Mouse (Mus musculus) forebrain, postnatal 0 days (tissue): Measurements from ENCODE around the gene Tmem170. TPM values are rescaled to one million over a fixed set of nuclear protein-coding genes. Genes with fewer than 3 reads are reported as not detected.

Source experiments
- ATAC-seq: fragments of 200-750 bp; cut with Nextera tagmentation; 2 replicates; pipeline ENCODE4 v1.8.0; 2017; ENCODE audit warnings: mild to moderate bottlenecking, moderate library complexity
- DNase-seq: peaks from one replicate; pipeline ENCODE4 v3.0.0-alpha.2; 2015
- H3K27ac ChIP-seq: fragments of 300-500 bp; sonication (generic); 2 replicates; pipeline ENCODE4 v1.5.1; 2014; ENCODE audit warnings: low read depth, mild to moderate bottlenecking, antibody characterized with exemption, low read length, moderate library complexity, mixed read lengths
- H3K27me3 ChIP-seq: fragments of 300-500 bp; sonication (generic); 2 replicates; pipeline ENCODE4 v1.6.1; 2014; ENCODE audit warnings: mild to moderate bottlenecking, low read length, mixed read lengths; ENCODE audit not compliant: insufficient read depth
- H3K36me3 ChIP-seq: fragments of 300-500 bp; sonication (generic); 2 replicates; pipeline ENCODE4 v1.6.1; 2014; ENCODE audit warnings: mild to moderate bottlenecking, moderate library complexity; ENCODE audit not compliant: insufficient read depth
- H3K4me1 ChIP-seq: fragments of 300-500 bp; sonication (generic); 2 replicates; pipeline ENCODE4 v1.6.1; 2014; ENCODE audit warnings: antibody characterized with exemption; ENCODE audit not compliant: insufficient read depth
- H3K4me2 ChIP-seq: fragments of 300-500 bp; sonication (generic); 2 replicates; pipeline ENCODE4 v1.6.1; 2014; ENCODE audit warnings: low read depth, mild to moderate bottlenecking, moderate library complexity
- H3K4me3 ChIP-seq: fragments of 300-500 bp; sonication (generic); 2 replicates; pipeline ENCODE4 v1.5.1; 2014; ENCODE audit warnings: low read depth, low read length, mixed read lengths
- H3K9ac ChIP-seq: fragments of 300-500 bp; sonication (generic); 2 replicates; pipeline ENCODE4 v1.6.1; 2014; ENCODE audit warnings: mild to moderate bottlenecking
- H3K9me3 ChIP-seq: fragments of 300-500 bp; sonication (generic); 2 replicates; pipeline ENCODE4 v1.6.1; 2016; ENCODE audit warnings: low read length
- CTCF ChIP-seq: sonication (generic); IDR thresholded peaks from 2 replicates; pipeline ENCODE4 v1.5.1; 2016; ENCODE audit warnings: antibody characterized with exemption, control low read depth, low read depth
- WGBS: fragments of 180-500 bp; shearing (Covaris S2); extraction: QIAGEN DNeasy Blood & Tissue Kit; methylation state at CpG from one replicate; pipeline ENCODE4 v1.1.7; 2014; 5-methylcytosine and 5-hydroxymethylcytosine counted together
- polyA plus RNA-seq: library from polyadenylated mRNA; unstranded; fragments of >200 nt; fragmentation: Nextera tagmentation; extraction: Ambion mirVana; gene quantifications from 2 replicates; pipeline ENCODE4 v1.2.1, GENCODE M21; 2015
- total RNA-seq: library from RNA; depleted of rRNA; stranded (reverse); fragments of >200 nt; gene quantifications from 2 replicates; pipeline ENCODE4 v1.2.3, GENCODE M21; 2014

Tmem170 gene
- total and polyA plus RNA-seq, 2 experiments from 2014 or later = 2.0 to 3.0 TPM

- DNase-seq (no peak), ATAC-seq (no peak)
- Histone ChIP-seq H3K4me3 (no peak overlapping the region), H3K36me3 (peaks cover 32% of the 10 kb centered on the region), H3K9me3 (no peaks in the 10 kb centered on the region), H3K4me1 (no peaks in the 10 kb centered on the region), H3K9ac (no peak overlapping the region), H3K4me2 (no peak overlapping the region), H3K27ac (no peak overlapping the region), H3K27me3 (no peaks in the 10 kb centered on the region)
- 80% methylated on average over 5 of the region's 5 CpGs for WGBS
- no peak for TF ChIP-seq CTCF
Observed at GRCm38 (mm10) chr8:111832983-111833382, 43.6 kb downstream of the Tmem170 start.

- no peak overlapping the region for H3K4me3 ChIP-seq
- DNase-seq (no peak), ATAC-seq (no peak)
- WGBS = 59% methylated on average over 4 of the region's 4 CpGs
- no peak for TF ChIP-seq CTCF
- H3K36me3 ChIP-seq = peaks cover 24% of the 10 kb centered on the region
- H3K9ac ChIP-seq = no peak overlapping the region
- H3K9me3 ChIP-seq = no peaks in the 10 kb centered on the region
- no peak overlapping the region for H3K27ac ChIP-seq
- H3K4me1 ChIP-seq = no peaks in the 10 kb centered on the region
- H3K27me3 ChIP-seq = no peaks in the 10 kb centered on the region
- H3K4me2 ChIP-seq = no peak overlapping the region
Observed at GRCm38 (mm10) chr8:111831996-111832395, 44.6 kb downstream of the Tmem170 start.

GRCm38 (mm10) chr8:111828595-111828994 is 48.0 kb downstream of the Tmem170 start:
- DNase-seq (no peak), ATAC-seq (0 out of 2 replicates have a peak, but pooled peaks have one; percentile 18)
- H3K36me3 ChIP-seq = peaks cover 17% of the 10 kb centered on the region
- no peak overlapping the region for H3K4me2 ChIP-seq
- no peak overlapping the region for H3K4me3 ChIP-seq
- no peaks in the 10 kb centered on the region for H3K4me1 ChIP-seq
- no peak overlapping the region for H3K9ac ChIP-seq
- no peaks in the 10 kb centered on the region for H3K9me3 ChIP-seq
- TF ChIP-seq CTCF = no peak
- no peaks in the 10 kb centered on the region for H3K27me3 ChIP-seq
- 79% methylated on average over 6 of the region's 6 CpGs for WGBS
- H3K27ac ChIP-seq = no peak overlapping the region; the same call in 1 of the 2 replicates

GRCm38 (mm10) chr8:111825219-111825618 is 51.3 kb downstream of the Tmem170 start:
- Histone ChIP-seq H3K36me3 (peaks cover 17% of the 10 kb centered on the region), H3K27me3 (no peaks in the 10 kb centered on the region), H3K27ac (no peak overlapping the region), H3K9ac (no peak overlapping the region), H3K4me1 (no peaks in the 10 kb centered on the region), H3K4me2 (no peak overlapping the region), H3K4me3 (no peak overlapping the region), H3K9me3 (no peaks in the 10 kb centered on the region)
- ATAC-seq = 0 out of 2 replicates have a peak, but pooled peaks have one; percentile 32
- peak; percentile 61 for TF ChIP-seq CTCF
- 62% methylated on average over 6 of the region's 6 CpGs for WGBS
- no peak for DNase-seq

GRCm38 (mm10) chr8:111824334-111824733 is 52.2 kb downstream of the Tmem170 start:
- no peak overlapping the region for H3K4me2 ChIP-seq
- H3K9me3 ChIP-seq = no peaks in the 10 kb centered on the region
- H3K4me1 ChIP-seq = no peaks in the 10 kb centered on the region
- no peak overlapping the region for H3K4me3 ChIP-seq
- ATAC-seq (no peak), DNase-seq (no peak)
- peak; percentile 28 for TF ChIP-seq CTCF
- 93% methylated on average over 5 of the region's 5 CpGs for WGBS
- H3K9ac ChIP-seq = no peak overlapping the region
- H3K27ac ChIP-seq = no peak overlapping the region
- peaks cover 23% of the 10 kb centered on the region for H3K36me3 ChIP-seq
- no peaks in the 10 kb centered on the region for H3K27me3 ChIP-seq

GRCm38 (mm10) chr8:111821199-111821598 is 55.4 kb downstream of the Tmem170 start:
- WGBS = 89% methylated on average over 10 of the region's 10 CpGs
- H3K4me3 ChIP-seq = no peak overlapping the region
- no peaks in the 10 kb centered on the region for H3K4me1 ChIP-seq
- H3K4me2 ChIP-seq = no peak overlapping the region
- TF ChIP-seq CTCF = no peak
- H3K9ac ChIP-seq = no peak overlapping the region
- no peak overlapping the region for H3K27ac ChIP-seq
- DNase-seq (no peak), ATAC-seq (no peak)
- H3K36me3 ChIP-seq = peaks cover 13% of the 10 kb centered on the region
- H3K9me3 ChIP-seq = no peaks in the 10 kb centered on the region
- no peaks in the 10 kb centered on the region for H3K27me3 ChIP-seq

- ATAC-seq = no peak
- DNase-seq = no peak
- no peaks in the 10 kb centered on the region for H3K9me3 ChIP-seq
- no peaks in the 10 kb centered on the region for H3K4me1 ChIP-seq
- no peak overlapping the region for H3K4me2 ChIP-seq
- H3K27ac ChIP-seq = no peak overlapping the region
- peaks cover 13% of the 10 kb centered on the region for H3K36me3 ChIP-seq
- no peak for TF ChIP-seq CTCF
- 91% methylated on average over 4 of the region's 4 CpGs for WGBS
- H3K9ac ChIP-seq = no peak overlapping the region
- no peak overlapping the region for H3K4me3 ChIP-seq
- no peaks in the 10 kb centered on the region for H3K27me3 ChIP-seq
Observed at GRCm38 (mm10) chr8:111820691-111821090, 55.9 kb downstream of the Tmem170 start.
